Mouse (Mus musculus) heart, embryonic 11.5 days (tissue): ENCODE results near the gene Cyp26c1. TPM values are rescaled to one million over a fixed set of nuclear protein-coding genes. Genes with fewer than 3 reads are reported as not detected.

Experiments used
- ATAC-seq: fragments of 200-750 bp; cut with Nextera tagmentation; replicated peaks from 2 replicates; pipeline ENCODE4 v1.8.0; 2017; ENCODE audit warnings: moderate library complexity; ENCODE audit not compliant: insufficient number of reproducible peaks, low FRiP score, low TSS enrichment
- H3K27ac ChIP-seq: fragments of 300-500 bp; sonication (generic); 2 replicates; pipeline ENCODE4 v1.5.1; 2014; ENCODE audit warnings: mild to moderate bottlenecking, low read depth, low read length
- H3K27me3 ChIP-seq: fragments of 300-500 bp; sonication (generic); 2 replicates; pipeline ENCODE4 v1.6.1; 2014; ENCODE audit warnings: mild to moderate bottlenecking, low read length, mixed read lengths; ENCODE audit not compliant: control insufficient read depth, insufficient read depth
- H3K36me3 ChIP-seq: fragments of 300-500 bp; sonication (generic); 2 replicates; pipeline ENCODE4 v1.6.1; 2014; ENCODE audit warnings: mild to moderate bottlenecking, low read length, moderate library complexity, mixed read lengths; ENCODE audit not compliant: control insufficient read depth, insufficient read depth
- H3K4me1 ChIP-seq: fragments of 300-500 bp; sonication (generic); 2 replicates; pipeline ENCODE4 v1.6.1; 2014; ENCODE audit warnings: low read length; ENCODE audit not compliant: control insufficient read depth, insufficient read depth
- H3K4me2 ChIP-seq: fragments of 300-500 bp; sonication (generic); 2 replicates; pipeline ENCODE4 v1.6.1; 2014; ENCODE audit warnings: mild to moderate bottlenecking, moderate library complexity
- H3K4me3 ChIP-seq: fragments of 300-500 bp; sonication (generic); 2 replicates; pipeline ENCODE4 v1.5.1; 2014; ENCODE audit warnings: low read depth, low read length
- H3K9ac ChIP-seq: fragments of 300-500 bp; sonication (generic); 2 replicates; pipeline ENCODE4 v1.6.1; 2014; ENCODE audit warnings: mild to moderate bottlenecking, low read depth, low read length, moderate library complexity
- H3K9me3 ChIP-seq: fragments of 300-500 bp; sonication (generic); replicated peaks from 2 replicates; pipeline ENCODE4 v1.6.1; 2016; ENCODE audit warnings: low read length; ENCODE audit not compliant: control insufficient read depth
- WGBS: fragments of 180-500 bp; shearing (Covaris S2); extraction: QIAGEN DNeasy Blood & Tissue Kit; methylation state at CpG from one replicate; pipeline ENCODE4 v1.1.7; 2014; ENCODE audit not compliant: insufficient replicate concordance; 5-methylcytosine and 5-hydroxymethylcytosine counted together
- polyA plus RNA-seq: library from polyadenylated mRNA; unstranded; fragments of >200 nt; fragmentation: Nextera tagmentation; extraction: Ambion mirVana; gene quantifications from 2 replicates; pipeline ENCODE4 v1.2.1, GENCODE M21; 2014

Cyp26c1 gene
- polyA plus RNA-seq, 1 experiment from 2014 or later = not detected

DNA sequence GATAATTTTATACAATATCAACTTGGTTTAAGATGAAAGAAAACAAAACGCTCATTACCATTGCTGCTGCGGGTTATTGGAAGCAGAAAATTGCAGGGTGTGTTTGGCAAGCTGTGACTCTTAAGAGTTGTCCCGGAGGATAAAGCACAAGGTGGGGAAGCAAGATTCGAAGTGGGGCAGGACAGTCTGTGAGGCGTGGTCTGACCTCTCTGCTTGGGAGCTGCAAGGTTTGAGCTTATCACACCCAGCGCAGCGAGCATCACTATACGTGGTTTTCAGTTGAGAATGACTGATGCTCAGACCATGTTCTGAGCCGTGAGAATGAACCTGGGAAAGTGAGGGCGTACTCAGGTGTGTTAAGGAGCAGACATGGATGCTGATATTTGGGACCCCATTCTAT is 29.3 kb downstream of the Cyp26c1 start:
- Histone ChIP-seq H3K36me3 (no peaks in the 10 kb centered on the region), H3K4me1 (no peaks in the 10 kb centered on the region), H3K27me3 (no peaks in the 10 kb centered on the region), H3K4me3 (no peak overlapping the region), H3K9ac (no peak overlapping the region), H3K9me3 (no peaks in the 10 kb centered on the region), H3K27ac (no peak overlapping the region), H3K4me2 (no peak overlapping the region)
- WGBS = 57% methylated on average over 10 of the region's 10 CpGs
- ATAC-seq = no peak

DNA sequence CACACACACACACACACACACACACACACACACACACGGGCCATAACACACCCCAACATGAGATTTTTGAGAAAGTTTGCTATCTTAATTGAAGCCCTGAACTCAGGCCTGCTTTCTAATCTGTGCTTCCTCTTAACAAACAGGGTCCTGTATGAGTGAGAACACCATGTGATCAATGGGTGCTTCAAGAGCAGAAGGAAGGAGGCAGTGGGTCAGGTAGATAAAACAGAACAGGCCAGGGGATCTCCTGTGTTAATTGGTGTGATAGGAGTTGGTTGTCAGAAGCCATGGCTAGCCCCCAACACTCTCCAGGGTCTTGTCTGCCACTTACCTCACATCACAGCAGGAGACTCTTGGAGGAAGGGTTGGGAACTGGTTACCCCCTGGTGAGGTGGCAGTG is 30.6 kb downstream of the Cyp26c1 start:
- no peak for ATAC-seq
- no peaks in the 10 kb centered on the region for H3K9me3 ChIP-seq
- H3K4me2 ChIP-seq = no peak overlapping the region
- no peak overlapping the region for H3K4me3 ChIP-seq
- 21% methylated on average over 1 of the region's 1 CpGs for WGBS
- no peaks in the 10 kb centered on the region for H3K4me1 ChIP-seq
- H3K9ac ChIP-seq = no peak overlapping the region
- H3K36me3 ChIP-seq = no peaks in the 10 kb centered on the region
- H3K27ac ChIP-seq = no peak overlapping the region
- no peaks in the 10 kb centered on the region for H3K27me3 ChIP-seq

DNA sequence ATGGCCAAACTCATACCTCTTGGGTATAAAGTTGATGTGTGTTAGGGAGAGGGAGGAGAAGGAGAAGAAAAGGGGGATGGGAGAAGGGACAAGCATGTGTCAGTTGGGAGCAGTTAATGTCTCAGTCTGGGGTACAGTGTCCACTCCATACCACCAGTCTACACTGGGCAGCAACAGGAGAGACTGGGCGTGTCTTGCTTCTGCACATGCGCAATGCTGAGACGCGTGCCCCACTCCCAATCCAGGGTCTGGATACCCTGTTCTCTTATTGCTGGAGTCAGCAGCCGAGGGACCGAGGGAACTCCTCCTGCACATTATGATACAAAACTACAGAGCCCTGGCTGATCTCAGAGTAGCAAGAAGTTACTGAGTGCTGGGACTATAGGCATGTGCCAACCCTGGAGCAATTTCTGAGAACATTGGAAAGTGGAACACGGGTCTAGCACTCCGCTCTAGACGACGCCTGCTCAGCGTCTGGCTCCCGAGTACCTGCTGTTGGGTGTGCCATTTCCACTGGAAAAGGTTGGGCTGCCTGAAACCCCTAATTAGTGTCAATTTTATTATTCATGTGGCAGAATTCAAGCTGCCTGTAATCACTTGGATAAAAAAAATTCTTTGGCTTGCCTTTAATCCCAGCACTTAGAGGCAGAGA is 31.3 kb downstream of the Cyp26c1 start:
- H3K36me3 ChIP-seq = no peaks in the 10 kb centered on the region
- H3K9ac ChIP-seq = no peak overlapping the region
- H3K9me3 ChIP-seq = no peaks in the 10 kb centered on the region
- H3K4me1 ChIP-seq = no peaks in the 10 kb centered on the region
- H3K27me3 ChIP-seq = no peaks in the 10 kb centered on the region
- no peak for ATAC-seq
- no peak overlapping the region for H3K4me3 ChIP-seq
- H3K4me2 ChIP-seq = no peak overlapping the region
- H3K27ac ChIP-seq = no peak overlapping the region
- 74% methylated on average over 12 of the region's 12 CpGs for WGBS

DNA sequence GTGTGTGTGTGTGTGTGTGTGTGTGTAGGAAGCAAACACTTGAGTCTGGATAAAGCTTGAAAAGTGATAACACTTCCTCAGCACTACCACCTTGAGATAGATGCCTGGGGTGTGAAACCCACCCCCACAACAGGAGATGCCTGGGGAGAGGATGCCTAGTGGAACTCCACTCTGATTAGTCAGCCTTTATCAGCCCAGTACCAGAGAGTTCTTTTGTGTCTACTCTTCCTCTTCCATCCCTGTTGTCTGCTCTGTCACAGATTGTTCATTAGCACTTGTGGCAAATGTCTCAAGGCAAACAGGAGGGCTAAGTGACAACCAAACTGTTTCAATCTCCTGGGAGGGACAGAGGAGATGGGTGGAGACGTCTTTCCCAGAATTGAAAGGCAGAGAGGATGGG is 33.8 kb downstream of the Cyp26c1 start:
- no peaks in the 10 kb centered on the region for H3K36me3 ChIP-seq
- H3K4me3 ChIP-seq = no peak overlapping the region
- no peaks in the 10 kb centered on the region for H3K9me3 ChIP-seq
- WGBS = 14% methylated on average over 1 of the region's 1 CpGs
- no peak overlapping the region for H3K27ac ChIP-seq
- no peak overlapping the region for H3K4me2 ChIP-seq
- H3K4me1 ChIP-seq = no peaks in the 10 kb centered on the region
- H3K9ac ChIP-seq = no peak overlapping the region
- no peaks in the 10 kb centered on the region for H3K27me3 ChIP-seq
- no peak for ATAC-seq

DNA sequence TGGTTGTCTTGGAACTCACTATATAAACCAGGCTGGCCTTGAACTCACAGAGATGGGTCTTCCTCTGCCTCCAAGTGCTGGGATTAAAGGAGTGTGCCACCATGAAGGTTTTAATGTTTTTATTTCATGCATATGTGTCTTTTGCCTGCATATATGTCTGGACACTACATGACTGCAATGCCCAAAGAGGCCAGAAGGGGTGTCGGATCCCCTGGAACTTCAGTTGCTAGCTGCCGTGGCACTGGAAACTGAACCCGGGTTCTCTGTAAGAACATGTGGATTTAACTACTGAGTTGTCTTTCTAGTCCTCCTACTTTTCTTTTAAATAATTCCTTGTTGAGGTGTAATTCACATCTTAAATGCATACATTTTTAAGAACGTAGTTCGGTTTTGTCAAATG is 39.2 kb downstream of the Cyp26c1 start:
- ATAC-seq = no peak
- Histone ChIP-seq H3K9me3 (no peaks in the 10 kb centered on the region), H3K9ac (no peak overlapping the region), H3K4me3 (no peak overlapping the region), H3K4me1 (no peaks in the 10 kb centered on the region), H3K36me3 (no peaks in the 10 kb centered on the region), H3K27ac (no peak overlapping the region), H3K27me3 (no peaks in the 10 kb centered on the region), H3K4me2 (no peak overlapping the region)
- 91% methylated on average over 5 of the region's 5 CpGs for WGBS

DNA sequence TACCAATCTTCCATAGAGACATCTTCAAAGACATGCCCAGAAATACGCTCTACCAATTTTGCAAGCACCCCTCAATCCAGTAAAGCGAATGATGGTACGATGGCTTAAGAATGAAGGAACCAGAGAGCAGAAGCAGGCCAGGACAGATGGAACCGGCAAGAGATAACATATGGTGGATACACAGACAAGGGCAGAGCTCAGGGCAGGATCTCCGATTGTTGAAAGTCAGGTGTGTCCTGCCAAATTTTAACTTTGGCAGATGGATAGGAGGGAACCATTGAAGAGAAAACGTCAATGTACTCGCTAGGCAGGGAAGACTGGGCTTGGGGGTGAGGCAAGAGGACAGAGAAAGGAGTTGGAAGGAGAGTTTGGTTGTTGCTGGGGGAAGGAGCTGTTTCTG is 41.2 kb downstream of the Cyp26c1 start:
- Histone ChIP-seq H3K36me3 (no peaks in the 10 kb centered on the region), H3K4me2 (no peak overlapping the region), H3K27me3 (no peaks in the 10 kb centered on the region), H3K9ac (no peak overlapping the region), H3K4me1 (no peaks in the 10 kb centered on the region), H3K4me3 (no peak overlapping the region), H3K9me3 (no peaks in the 10 kb centered on the region), H3K27ac (no peak overlapping the region)
- no peak for ATAC-seq
- 87% methylated on average over 7 of the region's 7 CpGs for WGBS

DNA sequence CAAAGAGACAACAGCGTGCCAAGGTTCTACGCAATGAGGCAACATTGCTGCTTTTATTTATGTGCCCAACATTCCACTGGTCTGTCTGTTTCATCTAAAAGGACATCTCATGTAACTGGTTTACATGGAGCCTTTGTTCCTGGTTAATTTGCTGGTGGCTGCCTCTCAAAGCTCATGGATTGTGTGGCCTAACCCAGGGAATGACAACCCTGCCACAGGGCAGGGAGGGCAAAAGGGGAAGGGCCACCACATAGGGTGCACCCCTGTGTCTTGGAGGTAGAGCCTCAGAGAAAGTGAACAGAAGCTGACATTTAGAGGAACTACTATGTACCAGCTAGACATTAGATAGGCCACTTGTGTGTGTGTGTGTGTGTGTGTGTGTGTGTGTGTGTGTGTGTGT is 42.0 kb downstream of the Cyp26c1 start:
- ATAC-seq = no peak
- Histone ChIP-seq H3K4me2 (no peak overlapping the region), H3K27ac (no peak overlapping the region), H3K9me3 (no peaks in the 10 kb centered on the region), H3K4me1 (no peaks in the 10 kb centered on the region), H3K36me3 (no peaks in the 10 kb centered on the region), H3K9ac (no peak overlapping the region), H3K27me3 (no peaks in the 10 kb centered on the region), H3K4me3 (no peak overlapping the region)
- WGBS = 86% methylated on average over 2 of the region's 2 CpGs

DNA sequence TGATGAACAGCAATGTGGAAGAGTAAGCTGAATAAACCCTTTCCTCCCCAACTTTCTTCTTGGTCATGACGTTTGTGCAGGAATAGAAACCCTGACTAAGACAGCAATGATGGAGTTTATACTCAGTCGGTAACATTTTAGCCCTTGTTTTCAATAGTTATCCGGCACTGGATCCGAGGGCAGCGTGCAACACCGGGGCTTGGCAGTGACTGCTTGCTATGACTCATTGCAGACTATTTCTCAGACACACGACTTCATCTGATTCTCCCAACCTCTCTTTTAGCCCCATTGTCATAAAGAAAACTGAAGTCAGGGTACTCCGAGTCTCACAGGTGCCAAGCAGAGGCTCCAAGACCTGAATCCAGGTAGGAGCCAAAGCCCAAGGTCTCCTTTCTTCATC is 50.0 kb downstream of the Cyp26c1 start:
- Histone ChIP-seq H3K36me3 (no peaks in the 10 kb centered on the region), H3K27ac (no peak overlapping the region), H3K4me1 (no peaks in the 10 kb centered on the region), H3K9me3 (no peaks in the 10 kb centered on the region), H3K9ac (no peak overlapping the region), H3K4me3 (no peak overlapping the region), H3K27me3 (no peaks in the 10 kb centered on the region), H3K4me2 (no peak overlapping the region)
- WGBS = 79% methylated on average over 8 of the region's 8 CpGs
- ATAC-seq = no peak

DNA sequence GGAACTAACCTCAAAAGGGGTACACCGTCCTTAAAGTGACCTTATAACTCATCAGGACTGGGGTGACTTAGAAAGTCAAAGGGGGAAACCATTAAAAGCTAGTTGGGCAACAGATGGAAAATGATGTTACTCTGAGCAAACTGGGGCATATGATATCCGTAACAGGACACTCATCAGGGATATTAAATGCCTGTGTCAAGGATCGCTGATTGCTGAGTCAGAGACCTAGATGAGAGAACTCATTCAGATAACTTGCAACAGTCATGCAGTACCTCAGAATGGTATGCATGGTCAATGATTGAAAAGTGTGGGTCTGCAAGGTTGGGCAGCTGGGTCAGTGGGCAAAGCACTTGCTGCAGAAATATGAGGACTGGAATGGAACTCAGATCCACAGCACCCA is 53.2 kb downstream of the Cyp26c1 start:
- Histone ChIP-seq H3K4me1 (no peaks in the 10 kb centered on the region), H3K4me3 (no peak overlapping the region), H3K36me3 (no peaks in the 10 kb centered on the region), H3K27me3 (no peaks in the 10 kb centered on the region), H3K9me3 (no peaks in the 10 kb centered on the region), H3K4me2 (no peak overlapping the region), H3K27ac (no peak overlapping the region), H3K9ac (no peak overlapping the region)
- ATAC-seq = no peak
- 80% methylated on average over 3 of the region's 3 CpGs for WGBS
